ENCODE assay signal across 8 mouse cellular contexts in genomic region chrX:8192640-8193418, GRCm38 (mm10). TPM values are rescaled to one million over a fixed set of nuclear protein-coding genes. Genes with fewer than 3 reads are reported as not detected.
DNase-seq lines count a peak whose midpoint lies in the region; ATAC-seq lines count a peak whose summit lies in the region.

No protein-coding gene starts in this region.

- peak; percentile 97 for ATAC-seq in granulocyte monocyte progenitor cell, adult 5-6 weeks (replicated peaks; ENCODE audit: poor library complexity, severe bottlenecking)
- ATAC-seq in midbrain, embryonic 11.5 days (ENCODE audit: low FRiP score), result peak; percentile 96

- peak overlapping the region; percentile 64 for H3K9ac ChIP-seq in midbrain, embryonic 11.5 days (ENCODE audit: low read length)

- H3K4me2 ChIP-seq in midbrain, embryonic 11.5 days, result peak overlapping the region; percentile 57

- peak overlapping the region; percentile 51; the same call in 1 of the 2 replicates for H3K27ac ChIP-seq in midbrain, embryonic 11.5 days (ENCODE audit: low read depth, low read length)

- H3K9me3 ChIP-seq in midbrain, embryonic 11.5 days (ENCODE audit: control insufficient read depth, low read length), result no peaks in the 10 kb centered on the region

- peak overlapping the region; percentile 42 for H3K4me3 ChIP-seq in midbrain, embryonic 11.5 days (ENCODE audit: low read depth, low read length)

- H3K4me1 ChIP-seq in midbrain, embryonic 11.5 days (ENCODE audit: control insufficient read depth, insufficient read depth, low read length), result peaks cover 2% of the 10 kb centered on the region; the same call in 1 of the 2 replicates

- H3K36me3 ChIP-seq in midbrain, embryonic 11.5 days (ENCODE audit: control insufficient read depth, insufficient read depth, low read length), result no peaks in the 10 kb centered on the region

- DNase-seq in adrenal gland, postnatal 10 days, result peak; percentile 83
- DNase-seq in embryo, embryonic 9.5 days (ENCODE audit: extremely low spot score), result peak; percentile 79
- peak; percentile 85 for DNase-seq in kidney, adult 11 months
- DNase-seq in left cerebral cortex, postnatal 4 days, result peak; percentile 82
- DNase-seq in midbrain, embryonic 11.5 days (ENCODE audit: low spot score, missing footprints), result peak; percentile 94
- DNase-seq in right cerebral cortex, postnatal 4 days, result peak; percentile 67
- DNase-seq in yolk sac, embryonic 10.5 days (ENCODE audit: low spot score), result peak; percentile 84

- H3K27me3 ChIP-seq in midbrain, embryonic 11.5 days (ENCODE audit: control insufficient read depth, insufficient read depth, low read length), result no peaks in the 10 kb centered on the region

- intact Hi-C loops in left cerebral cortex, postnatal 4 days (cut with DNase I), result no loop called here

- WGBS in midbrain, embryonic 11.5 days, result 17% methylated on average over 38 of the region's 38 CpGs

RNA-seq across cellular contexts. Expression of gene Ebp, which starts 0.5 kb away (rescaled TPM):
- 10 to 100 TPM; 41.5 to 53.1 TPM for total RNA-seq in adrenal gland, postnatal 10 days (2021)
- 69.1 and 79.2 TPM in 2 replicates for total RNA-seq in granulocyte monocyte progenitor cell, adult 5-6 weeks (2014; fragmentation: Nextera tagmentation)
- 67.8 and 107 TPM in 2 replicates for total RNA-seq in granulocyte monocyte progenitor cell, adult 5-6 weeks (2017)
- total RNA-seq in left cerebral cortex, postnatal 4 days (2021), result 10 to 100 TPM; 19.9 to 25.5 TPM
- polyA plus RNA-seq in midbrain, embryonic 11.5 days (2014; fragmentation: Nextera tagmentation; extraction: Ambion mirVana), result 32.0 and 36.1 TPM in 2 replicates

RNA-seq across cellular contexts. Expression of gene Porcn, which starts 13.5 kb away (rescaled TPM):
- 1 to 10 TPM; 5.4 to 7.8 TPM for total RNA-seq in adrenal gland, postnatal 10 days (2021)
- not detected in 2 replicates for total RNA-seq in granulocyte monocyte progenitor cell, adult 5-6 weeks (2014; fragmentation: Nextera tagmentation)
- total RNA-seq in granulocyte monocyte progenitor cell, adult 5-6 weeks (2017), result not detected in 2 replicates
- 10 to 100 TPM; 43.4 to 49.5 TPM for total RNA-seq in left cerebral cortex, postnatal 4 days (2021)
- polyA plus RNA-seq in midbrain, embryonic 11.5 days (2014; fragmentation: Nextera tagmentation; extraction: Ambion mirVana), result 14.7 and 15.9 TPM in 2 replicates

RNA-seq across cellular contexts. Expression of gene Tbc1d25, which starts 16.8 kb away (rescaled TPM):
- 1 to 10 TPM; 7.3 to 8.0 TPM for total RNA-seq in adrenal gland, postnatal 10 days (2021)
- 6.7 and 10.8 TPM in 2 replicates for total RNA-seq in granulocyte monocyte progenitor cell, adult 5-6 weeks (2014; fragmentation: Nextera tagmentation)
- 4.1 and 4.4 TPM in 2 replicates for total RNA-seq in granulocyte monocyte progenitor cell, adult 5-6 weeks (2017)
- total RNA-seq in left cerebral cortex, postnatal 4 days (2021), result 10 to 100 TPM; 18.1 to 19.9 TPM
- polyA plus RNA-seq in midbrain, embryonic 11.5 days (2014; fragmentation: Nextera tagmentation; extraction: Ambion mirVana), result 11.5 and 11.6 TPM in 2 replicates

RNA-seq across cellular contexts. Expression of gene Rbm3, which starts 47.1 kb away (rescaled TPM):
- total RNA-seq in adrenal gland, postnatal 10 days (2021), result 100 to 1,000 TPM; 312 to 347 TPM
- 877 and 914 TPM in 2 replicates for total RNA-seq in granulocyte monocyte progenitor cell, adult 5-6 weeks (2014; fragmentation: Nextera tagmentation)
- total RNA-seq in granulocyte monocyte progenitor cell, adult 5-6 weeks (2017), result 1,015 and 1,242 TPM in 2 replicates
- total RNA-seq in left cerebral cortex, postnatal 4 days (2021), result 100 to 1,000 TPM; 346 to 406 TPM
- 439 and 458 TPM in 2 replicates for polyA plus RNA-seq in midbrain, embryonic 11.5 days (2014; fragmentation: Nextera tagmentation; extraction: Ambion mirVana)

RNA-seq across cellular contexts. Expression of gene Ftsj1, which starts 59.4 kb away (rescaled TPM):
- 10 to 100 TPM; 18.3 to 22.3 TPM for total RNA-seq in adrenal gland, postnatal 10 days (2021)
- total RNA-seq in granulocyte monocyte progenitor cell, adult 5-6 weeks (2014; fragmentation: Nextera tagmentation), result 32.7 and 34.2 TPM in 2 replicates
- total RNA-seq in granulocyte monocyte progenitor cell, adult 5-6 weeks (2017), result 20.5 and 37.1 TPM in 2 replicates
- total RNA-seq in left cerebral cortex, postnatal 4 days (2021), result 10 to 100 TPM; 25.9 to 28.9 TPM
- polyA plus RNA-seq in midbrain, embryonic 11.5 days (2014; fragmentation: Nextera tagmentation; extraction: Ambion mirVana), result 40.2 and 44.3 TPM in 2 replicates

Comparison
In these comparisons a context has a peak if more than half of its experiments do, and no peak if none do; other contexts are left out.
1. Peak in every context shown above with its lines: DNase-seq, ATAC-seq, H3K4me3 ChIP-seq and H3K27ac ChIP-seq.
2. RNA of gene Porcn, which starts 13.5 kb away (total RNA-seq): 43.4 to 49.5 TPM in left cerebral cortex, postnatal 4 days and 5.4 to 7.8 TPM in adrenal gland, postnatal 10 days; not detected in granulocyte monocyte progenitor cell, adult 5-6 weeks; every median in the first group is over 4 times any median in the second.